Mouse (Mus musculus): ENCODE results near the gene Slc16a7. TPM values are rescaled to one million over a fixed set of nuclear protein-coding genes. Genes with fewer than 3 reads are reported as not detected.

The Slc16a7 gene
- polyA plus RNA-seq, 1 experiment from 2014 or later, result 4.8 TPM

- no peak for ATAC-seq (ENCODE audit: low read depth)
- H3K27me3 ChIP-seq (ENCODE audit: control insufficient read depth, insufficient read depth, low read depth, low read length), result no peaks in the 10 kb centered on the region
- no peak overlapping the region for H3K9ac ChIP-seq (ENCODE audit: low read length)
- no peaks in the 10 kb centered on the region for H3K9me3 ChIP-seq (ENCODE audit: control insufficient read depth, low read length)
- H3K27ac ChIP-seq (ENCODE audit: low read length), result no peak overlapping the region
- no peak overlapping the region for H3K4me2 ChIP-seq (ENCODE audit: low read depth, low read length)
- no peaks in the 10 kb centered on the region for H3K36me3 ChIP-seq (ENCODE audit: control insufficient read depth, insufficient read depth, low read length)
- no peaks in the 10 kb centered on the region for H3K4me1 ChIP-seq (replicated peaks; ENCODE audit: control insufficient read depth, insufficient read depth, low read length)
- 57% methylated on average over 8 of the region's 8 CpGs for WGBS
- H3K4me3 ChIP-seq (ENCODE audit: low read length), result no peak overlapping the region
These were observed 19.1 kb downstream of the Slc16a7 start for GRCm38 (mm10) chr10:125370037-125370610.

- H3K4me3 ChIP-seq (ENCODE audit: low read length), result no peak overlapping the region
- no peak overlapping the region for H3K9ac ChIP-seq (ENCODE audit: low read length)
- H3K36me3 ChIP-seq (ENCODE audit: control insufficient read depth, insufficient read depth, low read length), result no peaks in the 10 kb centered on the region
- H3K9me3 ChIP-seq (ENCODE audit: control insufficient read depth, low read length), result no peaks in the 10 kb centered on the region
- WGBS, result 81% methylated on average over 7 of the region's 7 CpGs
- H3K4me2 ChIP-seq (ENCODE audit: low read depth, low read length), result no peak overlapping the region
- no peak overlapping the region for H3K27ac ChIP-seq (ENCODE audit: low read length)
- no peaks in the 10 kb centered on the region for H3K27me3 ChIP-seq (ENCODE audit: control insufficient read depth, insufficient read depth, low read depth, low read length)
- no peaks in the 10 kb centered on the region for H3K4me1 ChIP-seq (replicated peaks; ENCODE audit: control insufficient read depth, insufficient read depth, low read length)
- no peak for ATAC-seq (ENCODE audit: low read depth)
These were observed 30.8 kb downstream of the Slc16a7 start for GRCm38 (mm10) chr10:125358479-125358878.

GRCm38 (mm10) chr10:125352805-125353204 is 36.5 kb downstream of the Slc16a7 start:
- no peaks in the 10 kb centered on the region for H3K9me3 ChIP-seq (ENCODE audit: control insufficient read depth, low read length)
- no peaks in the 10 kb centered on the region for H3K27me3 ChIP-seq (ENCODE audit: control insufficient read depth, insufficient read depth, low read depth, low read length)
- H3K4me2 ChIP-seq (ENCODE audit: low read depth, low read length), result no peak overlapping the region
- no peaks in the 10 kb centered on the region for H3K4me1 ChIP-seq (replicated peaks; ENCODE audit: control insufficient read depth, insufficient read depth, low read length)
- no peak overlapping the region for H3K4me3 ChIP-seq (ENCODE audit: low read length)
- ATAC-seq (ENCODE audit: low read depth), result no peak
- WGBS, result 60% methylated on average over 7 of the region's 7 CpGs
- H3K9ac ChIP-seq (ENCODE audit: low read length), result no peak overlapping the region
- no peak overlapping the region for H3K27ac ChIP-seq (ENCODE audit: low read length)
- H3K36me3 ChIP-seq (ENCODE audit: control insufficient read depth, insufficient read depth, low read length), result no peaks in the 10 kb centered on the region

- H3K9ac ChIP-seq (ENCODE audit: low read length), result no peak overlapping the region
- ATAC-seq (ENCODE audit: low read depth), result no peak
- no peaks in the 10 kb centered on the region for H3K36me3 ChIP-seq (ENCODE audit: control insufficient read depth, insufficient read depth, low read length)
- H3K27ac ChIP-seq (ENCODE audit: low read length), result no peak overlapping the region
- 75% methylated on average over 3 of the region's 3 CpGs for WGBS
- no peak overlapping the region for H3K4me2 ChIP-seq (ENCODE audit: low read depth, low read length)
- H3K4me1 ChIP-seq (replicated peaks; ENCODE audit: control insufficient read depth, insufficient read depth, low read length), result no peaks in the 10 kb centered on the region
- no peaks in the 10 kb centered on the region for H3K27me3 ChIP-seq (ENCODE audit: control insufficient read depth, insufficient read depth, low read depth, low read length)
- no peak overlapping the region for H3K4me3 ChIP-seq (ENCODE audit: low read length)
- no peaks in the 10 kb centered on the region for H3K9me3 ChIP-seq (ENCODE audit: control insufficient read depth, low read length)
These were observed 41.1 kb downstream of the Slc16a7 start for GRCm38 (mm10) chr10:125348171-125348570.

- ATAC-seq (ENCODE audit: low read depth), result no peak
- 71% methylated on average over 6 of the region's 6 CpGs for WGBS
- no peak overlapping the region for H3K9ac ChIP-seq (ENCODE audit: low read length)
These were observed 42.1 kb downstream of the Slc16a7 start for GRCm38 (mm10) chr10:125347149-125347548.

GRCm38 (mm10) chr10:125346364-125346763 is 42.9 kb downstream of the Slc16a7 start:
- WGBS, result 52% methylated on average over 4 of the region's 4 CpGs

More at GRCm38 (mm10) chr10:125347149-125347548, 42.1 kb downstream of the Slc16a7 start:
- Histone ChIP-seq H3K4me1 (replicated peaks; ENCODE audit: control insufficient read depth, insufficient read depth, low read length) (no peaks in the 10 kb centered on the region), H3K27me3 (ENCODE audit: control insufficient read depth, insufficient read depth, low read depth, low read length) (no peaks in the 10 kb centered on the region), H3K27ac (ENCODE audit: low read length) (no peak overlapping the region), H3K4me3 (ENCODE audit: low read length) (no peak overlapping the region), H3K9me3 (ENCODE audit: control insufficient read depth, low read length) (no peaks in the 10 kb centered on the region), H3K36me3 (ENCODE audit: control insufficient read depth, insufficient read depth, low read length) (no peaks in the 10 kb centered on the region), H3K4me2 (ENCODE audit: low read depth, low read length) (no peak overlapping the region)

GRCm38 (mm10) chr10:125345583-125345982 is 43.7 kb downstream of the Slc16a7 start:
- Histone ChIP-seq H3K4me3 (ENCODE audit: low read length) (no peak overlapping the region), H3K4me2 (ENCODE audit: low read depth, low read length) (no peak overlapping the region), H3K4me1 (replicated peaks; ENCODE audit: control insufficient read depth, insufficient read depth, low read length) (no peaks in the 10 kb centered on the region), H3K27ac (ENCODE audit: low read length) (no peak overlapping the region), H3K9me3 (ENCODE audit: control insufficient read depth, low read length) (no peaks in the 10 kb centered on the region), H3K36me3 (ENCODE audit: control insufficient read depth, insufficient read depth, low read length) (no peaks in the 10 kb centered on the region), H3K27me3 (ENCODE audit: control insufficient read depth, insufficient read depth, low read depth, low read length) (no peaks in the 10 kb centered on the region), H3K9ac (ENCODE audit: low read length) (no peak overlapping the region)
- ATAC-seq (ENCODE audit: low read depth), result no peak
- WGBS, result 67% methylated on average over 1 of the region's 1 CpGs

More at GRCm38 (mm10) chr10:125346364-125346763, 42.9 kb downstream of the Slc16a7 start:
- no peaks in the 10 kb centered on the region for H3K27me3 ChIP-seq (ENCODE audit: control insufficient read depth, insufficient read depth, low read depth, low read length)
- H3K4me1 ChIP-seq (replicated peaks; ENCODE audit: control insufficient read depth, insufficient read depth, low read length), result no peaks in the 10 kb centered on the region
- no peak overlapping the region for H3K4me3 ChIP-seq (ENCODE audit: low read length)
- no peak overlapping the region for H3K4me2 ChIP-seq (ENCODE audit: low read depth, low read length)
- no peak for ATAC-seq (ENCODE audit: low read depth)
- no peaks in the 10 kb centered on the region for H3K9me3 ChIP-seq (ENCODE audit: control insufficient read depth, low read length)
- no peak overlapping the region for H3K9ac ChIP-seq (ENCODE audit: low read length)
- H3K27ac ChIP-seq (ENCODE audit: low read length), result no peak overlapping the region
- no peaks in the 10 kb centered on the region for H3K36me3 ChIP-seq (ENCODE audit: control insufficient read depth, insufficient read depth, low read length)

- no peak overlapping the region for H3K27ac ChIP-seq (ENCODE audit: low read length)
- H3K9me3 ChIP-seq (ENCODE audit: control insufficient read depth, low read length), result no peaks in the 10 kb centered on the region
- ATAC-seq (ENCODE audit: low read depth), result no peak
- no peaks in the 10 kb centered on the region for H3K27me3 ChIP-seq (ENCODE audit: control insufficient read depth, insufficient read depth, low read depth, low read length)
- no peaks in the 10 kb centered on the region for H3K4me1 ChIP-seq (replicated peaks; ENCODE audit: control insufficient read depth, insufficient read depth, low read length)
- WGBS, result 50% methylated on average over 7 of the region's 7 CpGs
- H3K4me2 ChIP-seq (ENCODE audit: low read depth, low read length), result no peak overlapping the region
- H3K36me3 ChIP-seq (ENCODE audit: control insufficient read depth, insufficient read depth, low read length), result no peaks in the 10 kb centered on the region
- H3K4me3 ChIP-seq (ENCODE audit: low read length), result no peak overlapping the region
- H3K9ac ChIP-seq (ENCODE audit: low read length), result no peak overlapping the region
These were observed 47.1 kb downstream of the Slc16a7 start for GRCm38 (mm10) chr10:125342204-125342603.

GRCm38 (mm10) chr10:125333799-125334198 is 55.5 kb downstream of the Slc16a7 start:
- no peak overlapping the region for H3K9ac ChIP-seq (ENCODE audit: low read length)
- ATAC-seq (ENCODE audit: low read depth), result no peak
- H3K9me3 ChIP-seq (ENCODE audit: control insufficient read depth, low read length), result no peaks in the 10 kb centered on the region
- no peak overlapping the region for H3K27ac ChIP-seq (ENCODE audit: low read length)
- no peak overlapping the region for H3K4me3 ChIP-seq (ENCODE audit: low read length)
- H3K27me3 ChIP-seq (ENCODE audit: control insufficient read depth, insufficient read depth, low read depth, low read length), result no peaks in the 10 kb centered on the region
- H3K4me1 ChIP-seq (replicated peaks; ENCODE audit: control insufficient read depth, insufficient read depth, low read length), result peaks cover 4% of the 10 kb centered on the region
- H3K36me3 ChIP-seq (ENCODE audit: control insufficient read depth, insufficient read depth, low read length), result no peaks in the 10 kb centered on the region
- WGBS, result 86% methylated on average over 5 of the region's 5 CpGs
- no peak overlapping the region for H3K4me2 ChIP-seq (ENCODE audit: low read depth, low read length)

- Histone ChIP-seq H3K9ac (ENCODE audit: low read length) (no peak overlapping the region), H3K4me2 (ENCODE audit: low read depth, low read length) (no peak overlapping the region), H3K27me3 (ENCODE audit: control insufficient read depth, insufficient read depth, low read depth, low read length) (no peaks in the 10 kb centered on the region), H3K9me3 (ENCODE audit: control insufficient read depth, low read length) (no peaks in the 10 kb centered on the region), H3K4me1 (replicated peaks; ENCODE audit: control insufficient read depth, insufficient read depth, low read length) (peaks cover 12% of the 10 kb centered on the region), H3K36me3 (ENCODE audit: control insufficient read depth, insufficient read depth, low read length) (no peaks in the 10 kb centered on the region), H3K27ac (ENCODE audit: low read length) (0 out of 2 replicates have a peak overlapping the region, but pooled peaks have one; percentile 43), H3K4me3 (ENCODE audit: low read length) (no peak overlapping the region)
- WGBS, result 41% methylated on average over 5 of the region's 5 CpGs
- no peak for ATAC-seq (ENCODE audit: low read depth)
These were observed 57.9 kb downstream of the Slc16a7 start for GRCm38 (mm10) chr10:125331334-125331733.
